Mouse (Mus musculus): ENCODE measurements around the gene Map4k2. TPM values are rescaled to one million over a fixed set of nuclear protein-coding genes. Genes with fewer than 3 reads are reported as not detected.
"Not testable (repeated sequence)": the region's sequence is repeated elsewhere in the genome, so short reads cannot be mapped to it uniquely, and the experiment has no call there.

Map4k2 gene
- polyA plus RNA-seq, 1 experiment from 2014 or later: 20.0 TPM

- no peak overlapping the region for H3K9ac ChIP-seq
- no peak overlapping the region for H3K4me2 ChIP-seq
- no peak overlapping the region for H3K27ac ChIP-seq
- H3K4me3 ChIP-seq: no peak overlapping the region
- H3K9me3 ChIP-seq: no peaks in the 10 kb centered on the region
- 0 out of 2 replicates have a peak, but pooled peaks cover 7% of the 10 kb centered on the region for H3K27me3 ChIP-seq (replicated peaks)
- 23% methylated on average over 5 of the region's 5 CpGs for WGBS
- peaks cover 4% of the 10 kb centered on the region; the same call in 1 of the 2 replicates for H3K4me1 ChIP-seq
- H3K36me3 ChIP-seq (replicated peaks): no peaks in the 10 kb centered on the region
- no peak; the same call in 1 of the 2 replicates for ATAC-seq (replicated peaks)
These were observed 36.0 kb upstream of the Map4k2 start for GRCm38 (mm10) chr19:6304787-6305516.

- peaks cover 4% of the 10 kb centered on the region; the same call in 1 of the 2 replicates for H3K4me1 ChIP-seq
- H3K27me3 ChIP-seq (replicated peaks): 0 out of 2 replicates have a peak, but pooled peaks cover 7% of the 10 kb centered on the region
- WGBS: 57% methylated on average over 8 of the region's 8 CpGs
- peak overlapping the region; percentile 47 for H3K4me3 ChIP-seq
- H3K4me2 ChIP-seq: peak overlapping the region; percentile 56
- no peak for ATAC-seq (replicated peaks)
- no peaks in the 10 kb centered on the region for H3K9me3 ChIP-seq
- H3K36me3 ChIP-seq (replicated peaks): no peaks in the 10 kb centered on the region
- no peak overlapping the region for H3K9ac ChIP-seq
- no peak overlapping the region for H3K27ac ChIP-seq
These were observed 35.3 kb upstream of the Map4k2 start for GRCm38 (mm10) chr19:6305517-6306115.

- Histone ChIP-seq H3K4me1 (peaks cover 4% of the 10 kb centered on the region; the same call in 1 of the 2 replicates), H3K9ac (peak within 1 kb of the TSS; percentile 19), H3K27ac (no peak within 1 kb of the TSS), H3K4me3 (peak within 1 kb of the TSS; percentile 47), H3K9me3 (no peaks in the 10 kb centered on the region), H3K4me2 (peak within 1 kb of the TSS; percentile 56), H3K27me3 (replicated peaks) (0 out of 2 replicates have a peak, but pooled peaks cover 7% of the 10 kb centered on the region), H3K36me3 (replicated peaks) (no peaks in the 10 kb centered on the region)
- WGBS: 1% methylated on average over 37 of the region's 38 CpGs
- ATAC-seq (replicated peaks): peak; percentile 77
These were observed 34.8 kb upstream of the Map4k2 start, which contains the start of gene Cdc42bpg for GRCm38 (mm10) chr19:6306137-6306551. Gene Cdc42bpg, plus strand, starts transcription at chr19:6306456.

- Histone ChIP-seq H3K9me3 (no peaks in the 10 kb centered on the region), H3K4me2 (peak overlapping the region; percentile 56), H3K27ac (no peak overlapping the region), H3K36me3 (replicated peaks) (no peaks in the 10 kb centered on the region), H3K4me1 (peaks cover 4% of the 10 kb centered on the region; the same call in 1 of the 2 replicates), H3K27me3 (replicated peaks) (0 out of 2 replicates have a peak, but pooled peaks cover 7% of the 10 kb centered on the region), H3K4me3 (peak overlapping the region; percentile 47), H3K9ac (peak overlapping the region; percentile 19)
- ATAC-seq (replicated peaks): peak; percentile 37
- WGBS: under 1% methylated on average over 33 of the region's 34 CpGs
These were observed 34.3 kb upstream of the Map4k2 start for GRCm38 (mm10) chr19:6306586-6306985.

- Histone ChIP-seq H3K4me1 (peaks cover 4% of the 10 kb centered on the region; the same call in 1 of the 2 replicates), H3K36me3 (replicated peaks) (no peaks in the 10 kb centered on the region)
These were observed 33.0 kb upstream of the Map4k2 start for GRCm38 (mm10) chr19:6307733-6308531.

GRCm38 (mm10) chr19:6310181-6310580, 30.8 kb upstream of the Map4k2 start:
- H3K27me3 ChIP-seq (replicated peaks): 0 out of 2 replicates have a peak, but pooled peaks cover 7% of the 10 kb centered on the region
- no peak overlapping the region for H3K9ac ChIP-seq
- H3K9me3 ChIP-seq: no peaks in the 10 kb centered on the region
- 91% methylated on average over 5 of the region's 5 CpGs for WGBS
- no peak overlapping the region for H3K4me2 ChIP-seq
- no peaks in the 10 kb centered on the region for H3K36me3 ChIP-seq (replicated peaks)
- no peak for ATAC-seq (replicated peaks)
- H3K4me3 ChIP-seq: no peak overlapping the region
- no peak overlapping the region for H3K27ac ChIP-seq
- H3K4me1 ChIP-seq: peaks cover 4% of the 10 kb centered on the region; the same call in 1 of the 2 replicates

More at GRCm38 (mm10) chr19:6307733-6308531, 33.0 kb upstream of the Map4k2 start:
- Histone ChIP-seq H3K9ac (no peak overlapping the region), H3K9me3 (no peaks in the 10 kb centered on the region), H3K4me3 (no peak overlapping the region), H3K4me2 (no peak overlapping the region), H3K27ac (no peak overlapping the region), H3K27me3 (replicated peaks) (0 out of 2 replicates have a peak, but pooled peaks cover 7% of the 10 kb centered on the region)
- WGBS: 91% methylated on average over 9 of the region's 9 CpGs
- ATAC-seq (replicated peaks): no peak

GRCm38 (mm10) chr19:6311783-6312182, 29.2 kb upstream of the Map4k2 start:
- H3K4me1 ChIP-seq; H3K9me3 ChIP-seq; ATAC-seq (replicated peaks); H3K27ac ChIP-seq; H3K9ac ChIP-seq; H3K4me3 ChIP-seq; H3K36me3 ChIP-seq (replicated peaks); H3K27me3 ChIP-seq (replicated peaks); H3K4me2 ChIP-seq: not testable (repeated sequence)
- WGBS: 94% methylated on average over 3 of the region's 3 CpGs

- WGBS: 87% methylated on average over 8 of the region's 8 CpGs
- Histone ChIP-seq H3K4me3 (no peak overlapping the region), H3K9me3 (no peaks in the 10 kb centered on the region), H3K4me1 (no peaks in the 10 kb centered on the region), H3K9ac (no peak overlapping the region), H3K27ac (no peak overlapping the region), H3K27me3 (replicated peaks) (no peaks in the 10 kb centered on the region), H3K36me3 (replicated peaks) (no peaks in the 10 kb centered on the region), H3K4me2 (no peak overlapping the region)
- no peak for ATAC-seq (replicated peaks)
These were observed 27.1 kb upstream of the Map4k2 start for GRCm38 (mm10) chr19:6313796-6314195.

GRCm38 (mm10) chr19:6314513-6314912, 26.4 kb upstream of the Map4k2 start:
- H3K27ac ChIP-seq: no peak overlapping the region
- no peak overlapping the region for H3K4me3 ChIP-seq
- no peaks in the 10 kb centered on the region for H3K27me3 ChIP-seq (replicated peaks)
- H3K36me3 ChIP-seq (replicated peaks): no peaks in the 10 kb centered on the region
- H3K9ac ChIP-seq: no peak overlapping the region
- H3K4me2 ChIP-seq: no peak overlapping the region
- ATAC-seq (replicated peaks): no peak
- no peaks in the 10 kb centered on the region for H3K4me1 ChIP-seq
- 83% methylated on average over 8 of the region's 8 CpGs for WGBS
- H3K9me3 ChIP-seq: no peaks in the 10 kb centered on the region

- H3K9ac ChIP-seq: no peak overlapping the region
These were observed 25.4 kb upstream of the Map4k2 start for GRCm38 (mm10) chr19:6315573-6315972.

GRCm38 (mm10) chr19:6318145-6318544, 22.8 kb upstream of the Map4k2 start:
- Histone ChIP-seq H3K4me1 (no peaks in the 10 kb centered on the region), H3K36me3 (replicated peaks) (no peaks in the 10 kb centered on the region), H3K4me2 (no peak overlapping the region), H3K27ac (no peak overlapping the region), H3K4me3 (no peak overlapping the region), H3K9ac (no peak overlapping the region), H3K27me3 (replicated peaks) (no peaks in the 10 kb centered on the region), H3K9me3 (no peaks in the 10 kb centered on the region)
- ATAC-seq (replicated peaks): no peak
- 88% methylated on average over 12 of the region's 12 CpGs for WGBS

More at GRCm38 (mm10) chr19:6315573-6315972, 25.4 kb upstream of the Map4k2 start:
- Histone ChIP-seq H3K27me3 (replicated peaks) (no peaks in the 10 kb centered on the region), H3K27ac (no peak overlapping the region), H3K4me2 (no peak overlapping the region), H3K4me1 (no peaks in the 10 kb centered on the region), H3K36me3 (replicated peaks) (no peaks in the 10 kb centered on the region), H3K4me3 (no peak overlapping the region), H3K9me3 (no peaks in the 10 kb centered on the region)
- 71% methylated on average over 14 of the region's 14 CpGs for WGBS
- no peak for ATAC-seq (replicated peaks)

- H3K36me3 ChIP-seq (replicated peaks): no peaks in the 10 kb centered on the region
- 86% methylated on average over 8 of the region's 8 CpGs for whole genome bisulfite sequencing
- no peak for ATAC-seq (replicated peaks)
These were observed 19.6 kb upstream of the Map4k2 start for GRCm38 (mm10) chr19:6321358-6321757.

More at GRCm38 (mm10) chr19:6321358-6321757, 19.6 kb upstream of the Map4k2 start:
- H3K27me3 ChIP-seq (replicated peaks): no peaks in the 10 kb centered on the region
- no peak overlapping the region for H3K4me2 ChIP-seq
- H3K4me3 ChIP-seq: no peak overlapping the region
- H3K9me3 ChIP-seq: no peaks in the 10 kb centered on the region
- no peak overlapping the region for H3K9ac ChIP-seq
- no peaks in the 10 kb centered on the region for H3K4me1 ChIP-seq
- no peak overlapping the region for H3K27ac ChIP-seq
